Mouse (Mus musculus): ENCODE measurements at regions not wholly inside any gene's neighbourhood (a gene's known extent, or its start where the extent isn't known, plus 50 kb on each side); places are given as distances from the start of the nearest gene placed in this dataset.

GRCm38 (mm10) chr13:102521427-102521826 lies 171.9 kb upstream of the Cd180 start:
- H3K9ac ChIP-seq, result no peak overlapping the region
- H3K4me1 ChIP-seq, result no peaks in the 10 kb centered on the region
- H3K27me3 ChIP-seq, result no peaks in the 10 kb centered on the region
- H3K9me3 ChIP-seq, result no peaks in the 10 kb centered on the region
- 11% methylated on average over 1 of the region's 1 CpGs for WGBS
- no peak for ATAC-seq (ENCODE audit: insufficient number of reproducible peaks, low FRiP score, low TSS enrichment, low read depth)
- no peak overlapping the region for H3K4me3 ChIP-seq
- H3K4me2 ChIP-seq, result no peak overlapping the region
- no peaks in the 10 kb centered on the region for H3K36me3 ChIP-seq
- no peak overlapping the region for H3K27ac ChIP-seq

- no peak overlapping the region for H3K4me2 ChIP-seq
- H3K27me3 ChIP-seq, result no peaks in the 10 kb centered on the region
- no peaks in the 10 kb centered on the region for H3K36me3 ChIP-seq
- no peak for ATAC-seq (ENCODE audit: insufficient number of reproducible peaks, low FRiP score, low TSS enrichment, low read depth)
- H3K9me3 ChIP-seq, result no peaks in the 10 kb centered on the region
- no peak overlapping the region for H3K4me3 ChIP-seq
- H3K9ac ChIP-seq, result no peak overlapping the region
- no peak overlapping the region for H3K27ac ChIP-seq
- H3K4me1 ChIP-seq, result no peaks in the 10 kb centered on the region
- WGBS, result 50% methylated on average over 1 of the region's 1 CpGs
Observed at GRCm38 (mm10) chr13:102522080-102522479, 171.3 kb upstream of the Cd180 start.

- WGBS, result 64% methylated on average over 11 of the region's 11 CpGs
- Histone ChIP-seq H3K9ac (no peak overlapping the region), H3K4me1 (no peaks in the 10 kb centered on the region), H3K4me3 (no peak overlapping the region), H3K27ac (no peak overlapping the region), H3K27me3 (no peaks in the 10 kb centered on the region), H3K9me3 (no peaks in the 10 kb centered on the region), H3K36me3 (no peaks in the 10 kb centered on the region), H3K4me2 (no peak overlapping the region)
- ATAC-seq (ENCODE audit: insufficient number of reproducible peaks, low FRiP score, low TSS enrichment, low read depth), result no peak
Observed at GRCm38 (mm10) chr13:102526621-102527140, 166.7 kb upstream of the Cd180 start.

GRCm38 (mm10) chr13:102533784-102534183 lies 159.6 kb upstream of the Cd180 start:
- Histone ChIP-seq H3K9ac (no peak overlapping the region), H3K9me3 (no peaks in the 10 kb centered on the region), H3K27me3 (0 out of 2 replicates have a peak, but pooled peaks cover 4% of the 10 kb centered on the region), H3K4me1 (peaks cover 13% of the 10 kb centered on the region), H3K27ac (no peak overlapping the region), H3K4me3 (no peak overlapping the region), H3K4me2 (no peak overlapping the region), H3K36me3 (no peaks in the 10 kb centered on the region)
- WGBS, result 20% methylated on average over 4 of the region's 4 CpGs
- no peak for ATAC-seq (ENCODE audit: insufficient number of reproducible peaks, low FRiP score, low TSS enrichment, low read depth)

GRCm38 (mm10) chr13:102537424-102538242 lies 155.7 kb upstream of the Cd180 start:
- Histone ChIP-seq H3K27ac (0 out of 2 replicates have a peak overlapping the region, but pooled peaks have one; percentile 6), H3K36me3 (no peaks in the 10 kb centered on the region), H3K9ac (no peak overlapping the region), H3K4me2 (peak overlapping the region; percentile 28), H3K27me3 (0 out of 2 replicates have a peak, but pooled peaks cover 7% of the 10 kb centered on the region), H3K9me3 (no peaks in the 10 kb centered on the region), H3K4me3 (peak overlapping the region; percentile 13; the same call in 1 of the 2 replicates), H3K4me1 (peaks cover 13% of the 10 kb centered on the region)
- WGBS, result 10% methylated on average over 19 of the region's 19 CpGs
- ATAC-seq (ENCODE audit: insufficient number of reproducible peaks, low FRiP score, low TSS enrichment, low read depth), result no peak

GRCm38 (mm10) chr13:102540436-102540835 lies 152.9 kb upstream of the Cd180 start:
- WGBS, result 82% methylated on average over 4 of the region's 4 CpGs
- H3K36me3 ChIP-seq, result no peaks in the 10 kb centered on the region
- H3K4me3 ChIP-seq, result no peak overlapping the region
- peaks cover 13% of the 10 kb centered on the region for H3K4me1 ChIP-seq
- no peak overlapping the region for H3K9ac ChIP-seq
- ATAC-seq (ENCODE audit: insufficient number of reproducible peaks, low FRiP score, low TSS enrichment, low read depth), result no peak
- no peaks in the 10 kb centered on the region for H3K9me3 ChIP-seq
- no peak overlapping the region for H3K4me2 ChIP-seq
- 0 out of 2 replicates have a peak, but pooled peaks cover 8% of the 10 kb centered on the region for H3K27me3 ChIP-seq
- no peak overlapping the region for H3K27ac ChIP-seq

GRCm38 (mm10) chr13:102544359-102545165 lies 148.8 kb upstream of the Cd180 start:
- H3K27me3 ChIP-seq, result 0 out of 2 replicates have a peak, but pooled peaks cover 9% of the 10 kb centered on the region
- no peak overlapping the region for H3K4me3 ChIP-seq
- no peaks in the 10 kb centered on the region for H3K36me3 ChIP-seq
- no peak for ATAC-seq (ENCODE audit: insufficient number of reproducible peaks, low FRiP score, low TSS enrichment, low read depth)
- H3K4me2 ChIP-seq, result no peak overlapping the region
- H3K9ac ChIP-seq, result no peak overlapping the region
- 56% methylated on average over 5 of the region's 5 CpGs for WGBS
- H3K9me3 ChIP-seq, result no peaks in the 10 kb centered on the region
- H3K27ac ChIP-seq, result no peak overlapping the region
- no peaks in the 10 kb centered on the region for H3K4me1 ChIP-seq

- H3K36me3 ChIP-seq, result no peaks in the 10 kb centered on the region
- no peak overlapping the region for H3K27ac ChIP-seq
- WGBS, result 19% methylated on average over 17 of the region's 17 CpGs
- no peaks in the 10 kb centered on the region for H3K4me1 ChIP-seq
- no peak overlapping the region for H3K4me3 ChIP-seq
- no peak for ATAC-seq (ENCODE audit: insufficient number of reproducible peaks, low FRiP score, low TSS enrichment, low read depth)
- H3K4me2 ChIP-seq, result no peak overlapping the region
- H3K27me3 ChIP-seq, result 0 out of 2 replicates have a peak, but pooled peaks cover 9% of the 10 kb centered on the region
- no peaks in the 10 kb centered on the region for H3K9me3 ChIP-seq
- no peak overlapping the region for H3K9ac ChIP-seq
Observed at GRCm38 (mm10) chr13:102545845-102546615, 147.3 kb upstream of the Cd180 start.

GRCm38 (mm10) chr13:102548252-102548651 lies 145.1 kb upstream of the Cd180 start:
- no peak overlapping the region for H3K27ac ChIP-seq
- WGBS, result 61% methylated on average over 6 of the region's 6 CpGs
- ATAC-seq (ENCODE audit: insufficient number of reproducible peaks, low FRiP score, low TSS enrichment, low read depth), result no peak
- no peak overlapping the region for H3K4me2 ChIP-seq
- no peaks in the 10 kb centered on the region for H3K9me3 ChIP-seq
- no peak overlapping the region for H3K9ac ChIP-seq
- no peaks in the 10 kb centered on the region for H3K36me3 ChIP-seq
- 0 out of 2 replicates have a peak, but pooled peaks cover 9% of the 10 kb centered on the region for H3K27me3 ChIP-seq
- H3K4me3 ChIP-seq, result no peak overlapping the region
- no peaks in the 10 kb centered on the region for H3K4me1 ChIP-seq

GRCm38 (mm10) chr13:102566846-102567572 lies 126.3 kb upstream of the Cd180 start:
- Histone ChIP-seq H3K27me3 (no peaks in the 10 kb centered on the region), H3K4me1 (no peaks in the 10 kb centered on the region), H3K36me3 (no peaks in the 10 kb centered on the region), H3K4me2 (no peak overlapping the region), H3K4me3 (no peak overlapping the region), H3K9ac (no peak overlapping the region), H3K9me3 (no peaks in the 10 kb centered on the region), H3K27ac (no peak overlapping the region)
- no peak for ATAC-seq (ENCODE audit: insufficient number of reproducible peaks, low FRiP score, low TSS enrichment, low read depth)
- 47% methylated on average over 3 of the region's 3 CpGs for WGBS

GRCm38 (mm10) chr13:102569580-102569979 lies 123.8 kb upstream of the Cd180 start:
- Histone ChIP-seq H3K4me1 (no peaks in the 10 kb centered on the region), H3K36me3 (no peaks in the 10 kb centered on the region), H3K9ac (no peak overlapping the region), H3K27me3 (no peaks in the 10 kb centered on the region), H3K9me3 (no peaks in the 10 kb centered on the region), H3K4me2 (no peak overlapping the region), H3K27ac (no peak overlapping the region), H3K4me3 (no peak overlapping the region)
- no peak for ATAC-seq (ENCODE audit: insufficient number of reproducible peaks, low FRiP score, low TSS enrichment, low read depth)
- WGBS, result 92% methylated on average over 3 of the region's 3 CpGs
